In genomic region chr17:42876001-42876903, GRCm38 (mm10) we compare ENCODE assay signal across 8 mouse cellular contexts. TPM values are rescaled to one million over a fixed set of nuclear protein-coding genes. Genes with fewer than 3 reads are reported as not detected.
DNase-seq lines count a peak whose midpoint lies in the region; ATAC-seq lines count a peak whose summit lies in the region.

Gene Cd2ap, minus strand, starts transcription at chr17:42876665.

- peak within 1 kb of the TSS; percentile 98 for H3K9ac ChIP-seq in hindbrain, embryonic 15.5 days

- H3K4me3 ChIP-seq in hindbrain, embryonic 15.5 days, result peak within 1 kb of the TSS; percentile 100
- peak within 1 kb of the TSS; percentile 57 for H3K4me3 ChIP-seq in macrophage (ENCODE audit: inconsistent target)

- no peaks in the 10 kb centered on the region for H3K27me3 ChIP-seq in hindbrain, embryonic 15.5 days

- peak; percentile 92 for DNase-seq in R1 (ENCODE audit: low read depth, low spot score)
- DNase-seq in cerebellum, postnatal 25 days, result peak; percentile 98
- DNase-seq in frontal cortex, postnatal 36 days (ENCODE audit: low spot score in 2 of 2), result peak; percentile 93 to 96
- DNase-seq in left cerebral cortex, adult 18-20 months (ENCODE audit: low spot score in 2 of 2), result peak; percentile 96
- DNase-seq in right cerebral cortex, adult 18-20 months, result peak; percentile 95
- DNase-seq in urinary bladder, postnatal 10 days (ENCODE audit: low spot score), result peak; percentile 84

- peaks cover 48% of the 10 kb centered on the region for H3K79me2 ChIP-seq in macrophage (ENCODE audit: inconsistent target)

- H3K4me2 ChIP-seq in hindbrain, embryonic 15.5 days, result peak within 1 kb of the TSS; percentile 79

- H3K9me3 ChIP-seq in hindbrain, embryonic 15.5 days, result no peaks in the 10 kb centered on the region

- H3K27ac ChIP-seq in hindbrain, embryonic 15.5 days (replicated peaks), result peak within 1 kb of the TSS; percentile 95
- H3K27ac ChIP-seq in macrophage, result no peak within 1 kb of the TSS; the same call in 1 of the 2 replicates

- under 1% methylated on average over 88 of the region's 94 CpGs for WGBS in hindbrain, embryonic 15.5 days
- WGBS in macrophage (ENCODE audit: missing documents), result under 1% methylated on average over 87 of the region's 94 CpGs

- peak; percentile 98 for ATAC-seq in hindbrain, embryonic 15.5 days (ENCODE audit: low FRiP score, low read depth)

- no peaks in the 10 kb centered on the region for H3K36me3 ChIP-seq in hindbrain, embryonic 15.5 days
- H3K36me3 ChIP-seq in macrophage (ENCODE audit: inconsistent target), result no peaks in the 10 kb centered on the region

- peaks cover 16% of the 10 kb centered on the region for H3K4me1 ChIP-seq in hindbrain, embryonic 15.5 days (replicated peaks)

RNA-seq across cellular contexts. Expression of gene Cd2ap, which starts in this region (rescaled TPM):
- polyA plus RNA-seq in hindbrain, embryonic 15.5 days (2015; fragmentation: Nextera tagmentation; extraction: Ambion mirVana), result 8.2 and 8.3 TPM in 2 replicates
- 10 to 100 TPM; 17.8 to 19.4 TPM for total RNA-seq in left cerebral cortex, adult 18-20 months (2021)
- total RNA-seq in macrophage (2018; cell fraction: chromatin; rRNA removed), result 100 to 1,000 TPM in 18 of 26 experiments, 10 to 100 TPM in 8; 39.7 to 372 (median 133) TPM
- total RNA-seq in macrophage (2018; cell fraction: cytosol; rRNA removed), result 10 to 100 TPM; 34.1 to 65.0 (median 50.3) TPM
- 100 to 1,000 TPM in 14 of 26 experiments, 10 to 100 TPM in 12; 32.7 to 160 (median 100) TPM for total RNA-seq in macrophage (2018; cell fraction: nucleus; rRNA removed)
- 25.5 to 31.0 TPM (median 28.7 TPM) in 3 replicates for polyA plus RNA-seq in macrophage (2018)
